Mouse (Mus musculus): ENCODE results near the gene Lpar1. TPM values are rescaled to one million over a fixed set of nuclear protein-coding genes. Genes with fewer than 3 reads are reported as not detected.

The Lpar1 gene
- polyA plus RNA-seq, 1 experiment from 2014 or later = 44.4 TPM

GRCm38 (mm10) chr4:58462586-58462985 lies 91.1 kb downstream of the Lpar1 start:
- Histone ChIP-seq H3K36me3 (ENCODE audit: control insufficient read depth, insufficient read depth, low read length) (no peaks in the 10 kb centered on the region), H3K27ac (ENCODE audit: low read length) (no peak overlapping the region), H3K4me3 (ENCODE audit: low read length) (no peak overlapping the region), H3K9ac (ENCODE audit: low read length) (no peak overlapping the region), H3K27me3 (ENCODE audit: control insufficient read depth, insufficient read depth, low read depth, low read length) (no peaks in the 10 kb centered on the region), H3K4me1 (replicated peaks; ENCODE audit: control insufficient read depth, insufficient read depth, low read length) (no peaks in the 10 kb centered on the region), H3K9me3 (ENCODE audit: control insufficient read depth, low read length) (no peaks in the 10 kb centered on the region), H3K4me2 (ENCODE audit: low read depth, low read length) (no peak overlapping the region)
- 82% methylated on average over 2 of the region's 2 CpGs for WGBS
- ATAC-seq (ENCODE audit: low read depth) = no peak

GRCm38 (mm10) chr4:58453334-58453733 lies 100.4 kb downstream of the Lpar1 start:
- Histone ChIP-seq H3K4me2 (ENCODE audit: low read depth, low read length) (no peak overlapping the region), H3K27me3 (ENCODE audit: control insufficient read depth, insufficient read depth, low read depth, low read length) (no peaks in the 10 kb centered on the region), H3K4me3 (ENCODE audit: low read length) (no peak overlapping the region), H3K9ac (ENCODE audit: low read length) (no peak overlapping the region), H3K27ac (ENCODE audit: low read length) (peak overlapping the region; percentile 63), H3K4me1 (replicated peaks; ENCODE audit: control insufficient read depth, insufficient read depth, low read length) (peaks cover 7% of the 10 kb centered on the region), H3K36me3 (ENCODE audit: control insufficient read depth, insufficient read depth, low read length) (no peaks in the 10 kb centered on the region), H3K9me3 (ENCODE audit: control insufficient read depth, low read length) (no peaks in the 10 kb centered on the region)
- peak; percentile 65; the same call in 1 of the 2 replicates for ATAC-seq (ENCODE audit: low read depth)
- WGBS = 15% methylated on average over 4 of the region's 4 CpGs

GRCm38 (mm10) chr4:58448825-58449224 lies 104.9 kb downstream of the Lpar1 start:
- Histone ChIP-seq H3K4me2 (ENCODE audit: low read depth, low read length) (no peak overlapping the region), H3K9me3 (ENCODE audit: control insufficient read depth, low read length) (no peaks in the 10 kb centered on the region), H3K27me3 (ENCODE audit: control insufficient read depth, insufficient read depth, low read depth, low read length) (no peaks in the 10 kb centered on the region), H3K4me1 (replicated peaks; ENCODE audit: control insufficient read depth, insufficient read depth, low read length) (peaks cover 7% of the 10 kb centered on the region), H3K36me3 (ENCODE audit: control insufficient read depth, insufficient read depth, low read length) (no peaks in the 10 kb centered on the region), H3K9ac (ENCODE audit: low read length) (no peak overlapping the region), H3K27ac (ENCODE audit: low read length) (no peak overlapping the region), H3K4me3 (ENCODE audit: low read length) (no peak overlapping the region)
- 81% methylated on average over 3 of the region's 3 CpGs for WGBS
- no peak for ATAC-seq (ENCODE audit: low read depth)

GRCm38 (mm10) chr4:58447841-58448240 lies 105.9 kb downstream of the Lpar1 start:
- no peak for ATAC-seq (ENCODE audit: low read depth)
- Histone ChIP-seq H3K4me2 (ENCODE audit: low read depth, low read length) (no peak overlapping the region), H3K9ac (ENCODE audit: low read length) (no peak overlapping the region), H3K9me3 (ENCODE audit: control insufficient read depth, low read length) (no peaks in the 10 kb centered on the region), H3K27ac (ENCODE audit: low read length) (no peak overlapping the region), H3K36me3 (ENCODE audit: control insufficient read depth, insufficient read depth, low read length) (no peaks in the 10 kb centered on the region), H3K4me1 (replicated peaks; ENCODE audit: control insufficient read depth, insufficient read depth, low read length) (no peaks in the 10 kb centered on the region; the same call in 1 of the 2 replicates), H3K27me3 (ENCODE audit: control insufficient read depth, insufficient read depth, low read depth, low read length) (no peaks in the 10 kb centered on the region), H3K4me3 (ENCODE audit: low read length) (no peak overlapping the region)
- WGBS = 64% methylated on average over 7 of the region's 7 CpGs

GRCm38 (mm10) chr4:58445846-58446245 lies 107.9 kb downstream of the Lpar1 start:
- WGBS = 55% methylated on average over 6 of the region's 6 CpGs
- peak; percentile 36 for ATAC-seq (ENCODE audit: low read depth)
- no peaks in the 10 kb centered on the region for H3K36me3 ChIP-seq (ENCODE audit: control insufficient read depth, insufficient read depth, low read length)
- H3K27ac ChIP-seq (ENCODE audit: low read length) = no peak overlapping the region
- H3K4me1 ChIP-seq (replicated peaks; ENCODE audit: control insufficient read depth, insufficient read depth, low read length) = no peaks in the 10 kb centered on the region; the same call in 1 of the 2 replicates
- no peak overlapping the region for H3K9ac ChIP-seq (ENCODE audit: low read length)
- H3K4me3 ChIP-seq (ENCODE audit: low read length) = no peak overlapping the region
- H3K9me3 ChIP-seq (ENCODE audit: control insufficient read depth, low read length) = no peaks in the 10 kb centered on the region
- no peaks in the 10 kb centered on the region for H3K27me3 ChIP-seq (ENCODE audit: control insufficient read depth, insufficient read depth, low read depth, low read length)
- no peak overlapping the region for H3K4me2 ChIP-seq (ENCODE audit: low read depth, low read length)

- Histone ChIP-seq H3K27me3 (ENCODE audit: control insufficient read depth, insufficient read depth, low read depth, low read length) (no peaks in the 10 kb centered on the region), H3K9me3 (ENCODE audit: control insufficient read depth, low read length) (no peaks in the 10 kb centered on the region), H3K4me2 (ENCODE audit: low read depth, low read length) (no peak overlapping the region), H3K9ac (ENCODE audit: low read length) (no peak overlapping the region), H3K27ac (ENCODE audit: low read length) (no peak overlapping the region), H3K4me3 (ENCODE audit: low read length) (no peak overlapping the region), H3K36me3 (ENCODE audit: control insufficient read depth, insufficient read depth, low read length) (no peaks in the 10 kb centered on the region), H3K4me1 (replicated peaks; ENCODE audit: control insufficient read depth, insufficient read depth, low read length) (no peaks in the 10 kb centered on the region; the same call in 1 of the 2 replicates)
- WGBS = 38% methylated on average over 5 of the region's 5 CpGs
- ATAC-seq (ENCODE audit: low read depth) = no peak
Measured at GRCm38 (mm10) chr4:58442338-58442737, 111.4 kb downstream of the Lpar1 start.

- WGBS = 77% methylated on average over 7 of the region's 7 CpGs
- no peak for ATAC-seq (ENCODE audit: low read depth)
- H3K27me3 ChIP-seq (ENCODE audit: control insufficient read depth, insufficient read depth, low read depth, low read length) = no peaks in the 10 kb centered on the region
Measured at GRCm38 (mm10) chr4:58438654-58439053, 115.0 kb downstream of the Lpar1 start.

GRCm38 (mm10) chr4:58437271-58437670 lies 116.4 kb downstream of the Lpar1 start:
- Histone ChIP-seq H3K9me3 (ENCODE audit: control insufficient read depth, low read length) (no peaks in the 10 kb centered on the region), H3K4me2 (ENCODE audit: low read depth, low read length) (no peak overlapping the region), H3K4me3 (ENCODE audit: low read length) (no peak overlapping the region), H3K27ac (ENCODE audit: low read length) (no peak overlapping the region), H3K4me1 (replicated peaks; ENCODE audit: control insufficient read depth, insufficient read depth, low read length) (no peaks in the 10 kb centered on the region; the same call in 1 of the 2 replicates), H3K36me3 (ENCODE audit: control insufficient read depth, insufficient read depth, low read length) (peaks cover 3% of the 10 kb centered on the region; the same call in 1 of the 2 replicates), H3K9ac (ENCODE audit: low read length) (no peak overlapping the region), H3K27me3 (ENCODE audit: control insufficient read depth, insufficient read depth, low read depth, low read length) (no peaks in the 10 kb centered on the region)
- 84% methylated on average over 15 of the region's 15 CpGs for WGBS
- ATAC-seq (ENCODE audit: low read depth) = no peak

More at GRCm38 (mm10) chr4:58438654-58439053, 115.0 kb downstream of the Lpar1 start:
- no peak overlapping the region for H3K4me3 ChIP-seq (ENCODE audit: low read length)
- peaks cover 3% of the 10 kb centered on the region; the same call in 1 of the 2 replicates for H3K36me3 ChIP-seq (ENCODE audit: control insufficient read depth, insufficient read depth, low read length)
- H3K27ac ChIP-seq (ENCODE audit: low read length) = no peak overlapping the region
- no peaks in the 10 kb centered on the region for H3K9me3 ChIP-seq (ENCODE audit: control insufficient read depth, low read length)
- H3K9ac ChIP-seq (ENCODE audit: low read length) = no peak overlapping the region
- no peak overlapping the region for H3K4me2 ChIP-seq (ENCODE audit: low read depth, low read length)
- no peaks in the 10 kb centered on the region; the same call in 1 of the 2 replicates for H3K4me1 ChIP-seq (replicated peaks; ENCODE audit: control insufficient read depth, insufficient read depth, low read length)

GRCm38 (mm10) chr4:58423276-58423930 lies 130.3 kb downstream of the Lpar1 start:
- no peaks in the 10 kb centered on the region for H3K27me3 ChIP-seq (ENCODE audit: control insufficient read depth, insufficient read depth, low read depth, low read length)
- H3K36me3 ChIP-seq (ENCODE audit: control insufficient read depth, insufficient read depth, low read length) = no peaks in the 10 kb centered on the region
- H3K27ac ChIP-seq (ENCODE audit: low read length) = no peak overlapping the region
- ATAC-seq (ENCODE audit: low read depth) = no peak; the same call in 1 of the 2 replicates
- no peak overlapping the region for H3K4me3 ChIP-seq (ENCODE audit: low read length)
- H3K9me3 ChIP-seq (ENCODE audit: control insufficient read depth, low read length) = no peaks in the 10 kb centered on the region
- no peak overlapping the region for H3K9ac ChIP-seq (ENCODE audit: low read length)
- no peaks in the 10 kb centered on the region for H3K4me1 ChIP-seq (replicated peaks; ENCODE audit: control insufficient read depth, insufficient read depth, low read length)
- WGBS = 49% methylated on average over 9 of the region's 9 CpGs
- H3K4me2 ChIP-seq (ENCODE audit: low read depth, low read length) = no peak overlapping the region
